Mouse (Mus musculus) heart, embryonic 11.5 days (tissue): Measurements from ENCODE around the gene E030018B13Rik. TPM values are rescaled to one million over a fixed set of nuclear protein-coding genes. Genes with fewer than 3 reads are reported as not detected.

Source experiments
- ATAC-seq: fragments of 200-750 bp; cut with Nextera tagmentation; replicated peaks from 2 replicates; pipeline ENCODE4 v1.8.0; 2017; ENCODE audit warnings: moderate library complexity; ENCODE audit not compliant: insufficient number of reproducible peaks, low FRiP score, low TSS enrichment
- H3K27ac ChIP-seq: fragments of 300-500 bp; sonication (generic); 2 replicates; pipeline ENCODE4 v1.5.1; 2014; ENCODE audit warnings: mild to moderate bottlenecking, low read depth, low read length
- H3K27me3 ChIP-seq: fragments of 300-500 bp; sonication (generic); 2 replicates; pipeline ENCODE4 v1.6.1; 2014; ENCODE audit warnings: mild to moderate bottlenecking, low read length, mixed read lengths; ENCODE audit not compliant: control insufficient read depth, insufficient read depth
- H3K36me3 ChIP-seq: fragments of 300-500 bp; sonication (generic); 2 replicates; pipeline ENCODE4 v1.6.1; 2014; ENCODE audit warnings: mild to moderate bottlenecking, low read length, moderate library complexity, mixed read lengths; ENCODE audit not compliant: control insufficient read depth, insufficient read depth
- H3K4me1 ChIP-seq: fragments of 300-500 bp; sonication (generic); 2 replicates; pipeline ENCODE4 v1.6.1; 2014; ENCODE audit warnings: low read length; ENCODE audit not compliant: control insufficient read depth, insufficient read depth
- H3K4me2 ChIP-seq: fragments of 300-500 bp; sonication (generic); 2 replicates; pipeline ENCODE4 v1.6.1; 2014; ENCODE audit warnings: mild to moderate bottlenecking, moderate library complexity
- H3K4me3 ChIP-seq: fragments of 300-500 bp; sonication (generic); 2 replicates; pipeline ENCODE4 v1.5.1; 2014; ENCODE audit warnings: low read depth, low read length
- H3K9ac ChIP-seq: fragments of 300-500 bp; sonication (generic); 2 replicates; pipeline ENCODE4 v1.6.1; 2014; ENCODE audit warnings: mild to moderate bottlenecking, low read depth, low read length, moderate library complexity
- H3K9me3 ChIP-seq: fragments of 300-500 bp; sonication (generic); replicated peaks from 2 replicates; pipeline ENCODE4 v1.6.1; 2016; ENCODE audit warnings: low read length; ENCODE audit not compliant: control insufficient read depth
- WGBS: fragments of 180-500 bp; shearing (Covaris S2); extraction: QIAGEN DNeasy Blood & Tissue Kit; methylation state at CpG from one replicate; pipeline ENCODE4 v1.1.7; 2014; ENCODE audit not compliant: insufficient replicate concordance; 5-methylcytosine and 5-hydroxymethylcytosine counted together
- polyA plus RNA-seq: library from polyadenylated mRNA; unstranded; fragments of >200 nt; fragmentation: Nextera tagmentation; extraction: Ambion mirVana; gene quantifications from 2 replicates; pipeline ENCODE4 v1.2.1, GENCODE M21; 2014

E030018B13Rik gene
- polyA plus RNA-seq, 1 experiment from 2014 or later = not detected

GRCm38 (mm10) chr7:63885025-63885424 lies 31.6 kb upstream of the E030018B13Rik start:
- no peak for ATAC-seq
- Histone ChIP-seq H3K4me3 (no peak overlapping the region), H3K9me3 (no peaks in the 10 kb centered on the region), H3K36me3 (no peaks in the 10 kb centered on the region), H3K9ac (no peak overlapping the region), H3K27ac (no peak overlapping the region), H3K4me2 (no peak overlapping the region), H3K4me1 (peaks cover 7% of the 10 kb centered on the region), H3K27me3 (no peaks in the 10 kb centered on the region)
- 85% methylated on average over 7 of the region's 7 CpGs for WGBS

- ATAC-seq = peak; percentile 11; the same call in 1 of the 2 replicates
- no peak overlapping the region for H3K27ac ChIP-seq
- 39% methylated on average over 8 of the region's 8 CpGs for WGBS
- no peak overlapping the region for H3K9ac ChIP-seq
- H3K4me3 ChIP-seq = no peak overlapping the region
- H3K9me3 ChIP-seq = no peaks in the 10 kb centered on the region
- H3K27me3 ChIP-seq = no peaks in the 10 kb centered on the region
- H3K4me1 ChIP-seq = peaks cover 7% of the 10 kb centered on the region
- no peak overlapping the region for H3K4me2 ChIP-seq
- 0 out of 2 replicates have a peak, but pooled peaks cover 2% of the 10 kb centered on the region for H3K36me3 ChIP-seq
These were observed 29.6 kb upstream of the E030018B13Rik start for GRCm38 (mm10) chr7:63887034-63887551.

GRCm38 (mm10) chr7:63887602-63888123 lies 29.0 kb upstream of the E030018B13Rik start:
- Histone ChIP-seq H3K4me1 (peaks cover 7% of the 10 kb centered on the region), H3K4me2 (no peak overlapping the region), H3K36me3 (0 out of 2 replicates have a peak, but pooled peaks cover 2% of the 10 kb centered on the region), H3K27ac (no peak overlapping the region), H3K4me3 (no peak overlapping the region), H3K27me3 (no peaks in the 10 kb centered on the region), H3K9ac (no peak overlapping the region), H3K9me3 (no peaks in the 10 kb centered on the region)
- no peak for ATAC-seq
- WGBS = 81% methylated on average over 10 of the region's 10 CpGs

GRCm38 (mm10) chr7:63888674-63889073 lies 28.0 kb upstream of the E030018B13Rik start:
- 67% methylated on average over 6 of the region's 6 CpGs for WGBS
- H3K27ac ChIP-seq = no peak overlapping the region
- no peak overlapping the region for H3K4me3 ChIP-seq

GRCm38 (mm10) chr7:63889116-63889975 lies 27.3 kb upstream of the E030018B13Rik start:
- 0 out of 2 replicates have a peak, but pooled peaks cover 2% of the 10 kb centered on the region for H3K36me3 ChIP-seq
- H3K27ac ChIP-seq = no peak overlapping the region
- peaks cover 7% of the 10 kb centered on the region for H3K4me1 ChIP-seq
- no peak overlapping the region for H3K9ac ChIP-seq
- H3K9me3 ChIP-seq = no peaks in the 10 kb centered on the region
- 80% methylated on average over 9 of the region's 9 CpGs for WGBS
- ATAC-seq = no peak
- H3K4me2 ChIP-seq = no peak overlapping the region
- H3K27me3 ChIP-seq = no peaks in the 10 kb centered on the region
- no peak overlapping the region for H3K4me3 ChIP-seq

More at GRCm38 (mm10) chr7:63888674-63889073, 28.0 kb upstream of the E030018B13Rik start:
- Histone ChIP-seq H3K4me1 (peaks cover 7% of the 10 kb centered on the region), H3K9ac (no peak overlapping the region), H3K4me2 (no peak overlapping the region), H3K27me3 (no peaks in the 10 kb centered on the region), H3K36me3 (0 out of 2 replicates have a peak, but pooled peaks cover 2% of the 10 kb centered on the region), H3K9me3 (no peaks in the 10 kb centered on the region)
- ATAC-seq = no peak

GRCm38 (mm10) chr7:63891488-63892075 lies 25.1 kb upstream of the E030018B13Rik start:
- no peak for ATAC-seq
- 73% methylated on average over 43 of the region's 43 CpGs for WGBS
- Histone ChIP-seq H3K4me2 (no peak overlapping the region), H3K27ac (no peak overlapping the region), H3K4me1 (peaks cover 7% of the 10 kb centered on the region), H3K4me3 (no peak overlapping the region), H3K36me3 (0 out of 2 replicates have a peak, but pooled peaks cover 2% of the 10 kb centered on the region), H3K9ac (no peak overlapping the region), H3K27me3 (no peaks in the 10 kb centered on the region), H3K9me3 (no peaks in the 10 kb centered on the region)

GRCm38 (mm10) chr7:63893201-63893600 lies 23.5 kb upstream of the E030018B13Rik start:
- ATAC-seq = no peak
- 0 out of 2 replicates have a peak, but pooled peaks cover 2% of the 10 kb centered on the region for H3K36me3 ChIP-seq
- H3K9me3 ChIP-seq = no peaks in the 10 kb centered on the region
- no peak overlapping the region for H3K4me3 ChIP-seq
- 93% methylated on average over 5 of the region's 5 CpGs for WGBS
- peaks cover 13% of the 10 kb centered on the region for H3K4me1 ChIP-seq
- H3K27me3 ChIP-seq = no peaks in the 10 kb centered on the region
- H3K9ac ChIP-seq = no peak overlapping the region
- no peak overlapping the region for H3K27ac ChIP-seq
- no peak overlapping the region for H3K4me2 ChIP-seq

GRCm38 (mm10) chr7:63893729-63894128 lies 22.9 kb upstream of the E030018B13Rik start:
- no peak for ATAC-seq
- H3K27me3 ChIP-seq = no peaks in the 10 kb centered on the region
- WGBS = 58% methylated on average over 4 of the region's 4 CpGs
- H3K4me2 ChIP-seq = no peak overlapping the region
- H3K36me3 ChIP-seq = 0 out of 2 replicates have a peak, but pooled peaks cover 2% of the 10 kb centered on the region
- peaks cover 13% of the 10 kb centered on the region for H3K4me1 ChIP-seq
- H3K9me3 ChIP-seq = no peaks in the 10 kb centered on the region
- no peak overlapping the region for H3K4me3 ChIP-seq
- no peak overlapping the region for H3K9ac ChIP-seq
- H3K27ac ChIP-seq = no peak overlapping the region
